Mouse (Mus musculus): Measurements from ENCODE around the gene Mmel1. TPM values are rescaled to one million over a fixed set of nuclear protein-coding genes. Genes with fewer than 3 reads are reported as not detected.

The Mmel1 gene
- polyA plus RNA-seq, 1 experiment = not detected

DNA sequence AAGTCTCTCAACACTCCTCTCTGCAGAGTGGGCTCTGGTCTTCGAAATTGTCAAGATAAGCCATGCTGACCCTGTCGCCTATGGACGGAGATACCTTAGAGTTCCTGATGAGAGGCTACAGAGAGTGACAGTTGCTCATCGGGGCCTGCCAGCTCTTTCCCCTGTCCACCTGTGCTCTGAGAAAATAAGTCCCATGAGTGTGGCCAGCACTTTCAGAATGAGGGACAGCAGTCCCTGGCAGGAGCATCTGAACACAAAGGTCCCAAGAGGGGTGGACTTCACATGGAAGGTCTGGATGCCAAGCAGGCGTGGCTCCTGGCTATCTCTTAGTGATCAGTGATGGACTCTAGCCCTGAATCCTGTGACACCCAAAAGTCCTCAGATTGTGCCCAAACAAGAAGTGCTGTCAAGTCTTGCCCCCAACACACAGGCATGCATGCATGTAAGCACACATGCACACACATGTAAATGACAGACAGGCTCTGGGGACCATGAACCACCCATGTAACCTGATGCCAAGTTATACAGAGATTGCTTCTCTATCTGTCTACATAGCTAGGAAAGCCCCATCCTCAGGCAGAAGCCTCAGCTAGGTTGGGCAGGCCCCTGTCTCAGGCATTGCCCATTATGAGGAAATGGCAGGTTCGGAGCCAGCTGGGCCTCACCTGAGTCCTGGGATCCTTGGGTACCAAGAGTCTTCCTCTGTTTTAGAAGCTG, 74.1 kb downstream of the Mmel1 start:
- no peak for TF ChIP-seq CTCF (IDR thresholded peaks at IDR 0.05; ENCODE audit: low read depth, low read length)
- no peak for TF ChIP-seq POLR2A (IDR thresholded peaks at IDR 0.05; ENCODE audit: borderline replicate concordance, low read depth, low read length)
- no peak overlapping the region for H3K27ac ChIP-seq (ENCODE audit: insufficient read depth, low read depth, low read length)
- peaks cover 2% of the 10 kb centered on the region; the same call in 1 of the 2 replicates for H3K4me1 ChIP-seq (ENCODE audit: control insufficient read depth, insufficient read depth, low read length)
- no peak overlapping the region for H3K4me3 ChIP-seq (ENCODE audit: insufficient read depth, low read length)

DNA sequence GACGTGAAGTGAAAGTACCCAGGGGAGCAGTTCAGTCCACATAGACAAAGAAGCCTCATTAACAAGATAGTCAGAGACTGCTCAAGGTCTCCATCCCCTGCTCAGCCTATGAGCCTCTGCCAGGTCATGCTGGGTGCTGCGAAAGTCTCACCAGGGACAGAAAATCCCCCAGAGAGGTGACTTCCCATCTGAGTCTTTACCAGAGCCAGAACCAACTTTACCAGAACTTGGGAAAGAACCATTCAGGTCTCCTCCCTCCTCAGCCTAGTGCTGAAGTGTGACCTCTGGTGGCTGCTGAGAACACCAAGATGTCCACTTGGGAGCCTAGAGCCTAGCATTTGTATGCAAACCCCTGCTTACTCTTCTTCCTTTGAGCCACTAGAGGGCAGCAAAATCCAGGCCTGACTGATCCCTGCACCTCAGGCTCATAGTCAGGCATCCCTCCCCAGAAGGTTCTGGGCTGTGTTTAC, 74.8 kb downstream of the Mmel1 start:
- H3K4me1 ChIP-seq (ENCODE audit: control insufficient read depth, insufficient read depth, low read length) = no peaks in the 10 kb centered on the region; the same call in 1 of the 2 replicates
- no peak overlapping the region for H3K27ac ChIP-seq (ENCODE audit: insufficient read depth, low read depth, low read length)
- H3K4me3 ChIP-seq (ENCODE audit: insufficient read depth, low read length) = no peak overlapping the region
- TF ChIP-seq CTCF (IDR thresholded peaks at IDR 0.05; ENCODE audit: low read depth, low read length) = peak; percentile 94
- no peak for TF ChIP-seq POLR2A (IDR thresholded peaks at IDR 0.05; ENCODE audit: borderline replicate concordance, low read depth, low read length)

Other genes with a start within 250 kb of the Mmel1 start
- gene Prdm16, start 232.7 kb upstream of the Mmel1 start, polyA plus RNA-seq (2012; ENCODE audit: insufficient read depth, insufficient read length, missing spikeins) = 0.50 and 0.95 TPM in 2 replicates
- not detected in 2 replicates for gene Actrt2, start 201.7 kb upstream of the Mmel1 start, polyA plus RNA-seq (2012; ENCODE audit: insufficient read depth, insufficient read length, missing spikeins)
- not detected in 2 replicates for gene Ttc34, start 32.1 kb upstream of the Mmel1 start, polyA plus RNA-seq (2012; ENCODE audit: insufficient read depth, insufficient read length, missing spikeins)
- gene Fam213b, start 29.6 kb downstream of the Mmel1 start, polyA plus RNA-seq (2012; ENCODE audit: insufficient read depth, insufficient read length, missing spikeins) = 34.3 and 38.2 TPM in 2 replicates
- gene Tnfrsf14, start 59.0 kb downstream of the Mmel1 start, polyA plus RNA-seq (2012; ENCODE audit: insufficient read depth, insufficient read length, missing spikeins) = 117 and 135 TPM in 2 replicates
- not detected in 2 replicates for gene Hes5, start 91.3 kb downstream of the Mmel1 start, polyA plus RNA-seq (2012; ENCODE audit: insufficient read depth, insufficient read length, missing spikeins)
- gene Pank4, start 94.5 kb downstream of the Mmel1 start, polyA plus RNA-seq (2012; ENCODE audit: insufficient read depth, insufficient read length, missing spikeins) = 20.2 and 24.1 TPM in 2 replicates
- gene Plch2, start 187.2 kb downstream of the Mmel1 start, polyA plus RNA-seq (2012; ENCODE audit: insufficient read depth, insufficient read length, missing spikeins) = not detected in 2 replicates
- 6.1 and 6.5 TPM in 2 replicates for gene Pex10, start 197.4 kb downstream of the Mmel1 start, polyA plus RNA-seq (2012; ENCODE audit: insufficient read depth, insufficient read length, missing spikeins)
- gene Rer1, start 216.8 kb downstream of the Mmel1 start, polyA plus RNA-seq (2012; ENCODE audit: insufficient read depth, insufficient read length, missing spikeins) = 95.7 and 97.9 TPM in 2 replicates
- 2.5 and 4.5 TPM in 2 replicates for gene Morn1, start 217.0 kb downstream of the Mmel1 start, polyA plus RNA-seq (2012; ENCODE audit: insufficient read depth, insufficient read length, missing spikeins)

Data from bone marrow macrophage, adult 2 months (primary cell).